Mouse (Mus musculus) frontal cortex, postnatal 25 days (tissue): ENCODE measurements around the gene Kars.

Experiments
- DNase-seq, 2 experiments: peaks; one replicate each; pipeline ENCODE4 v3.0.0; 2022; ENCODE audit warnings: low spot score in 2 of 2

Kars gene

GRCm38 (mm10) chr8:112010997-112011815, at the start of gene Kars, which contains the start of gene Terf2ip:
Kars (minus strand) TSS chr8:112011323.
Terf2ip (plus strand) TSS chr8:112011398.
- peak; percentile 78 to 86 for DNase-seq

DNA sequence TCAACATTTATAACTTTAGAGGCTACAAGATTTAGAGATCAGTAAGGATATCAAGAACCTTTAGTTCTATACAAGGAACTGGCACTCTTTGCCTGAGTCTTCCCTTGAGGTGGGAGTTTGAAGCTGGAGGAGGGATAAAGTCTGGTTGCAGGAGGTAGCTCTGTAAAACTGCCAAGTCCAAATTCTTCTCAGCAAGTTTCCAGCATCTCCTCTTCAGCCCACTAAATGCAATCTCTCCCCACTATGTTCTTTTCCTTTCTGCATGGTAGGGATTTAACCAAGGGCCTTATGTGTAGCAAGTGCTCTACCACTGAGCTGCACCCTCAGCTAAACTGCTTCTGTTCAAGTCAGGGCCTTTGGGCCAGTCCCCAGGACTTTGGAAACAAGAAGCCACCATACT, 43.3 kb upstream of the Kars start:
- no peak for DNase-seq

DNA sequence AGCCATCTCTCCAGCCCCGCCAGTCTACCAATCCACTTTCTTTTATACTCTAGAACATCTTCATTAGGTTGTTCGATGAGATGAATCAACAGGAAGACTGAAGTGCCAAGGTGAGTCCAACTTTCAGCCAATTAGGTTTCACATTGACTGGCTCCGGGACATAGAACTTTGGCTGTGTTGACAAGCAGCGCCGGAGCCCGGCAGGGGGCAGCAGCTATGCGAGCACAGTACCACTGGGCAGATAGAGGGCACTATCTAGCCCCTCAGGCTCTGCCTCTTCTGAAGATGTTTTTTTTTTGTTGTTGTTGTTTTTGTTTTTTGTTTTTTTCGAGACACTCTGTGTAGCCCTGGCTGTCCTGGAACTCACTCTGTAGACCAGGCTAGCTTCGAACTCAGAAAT, 40.4 kb upstream of the Kars start:
- DNase-seq: no peak

GRCm38 (mm10) chr8:112049984-112050383, 38.9 kb upstream of the Kars start:
- DNase-seq: no peak

DNA sequence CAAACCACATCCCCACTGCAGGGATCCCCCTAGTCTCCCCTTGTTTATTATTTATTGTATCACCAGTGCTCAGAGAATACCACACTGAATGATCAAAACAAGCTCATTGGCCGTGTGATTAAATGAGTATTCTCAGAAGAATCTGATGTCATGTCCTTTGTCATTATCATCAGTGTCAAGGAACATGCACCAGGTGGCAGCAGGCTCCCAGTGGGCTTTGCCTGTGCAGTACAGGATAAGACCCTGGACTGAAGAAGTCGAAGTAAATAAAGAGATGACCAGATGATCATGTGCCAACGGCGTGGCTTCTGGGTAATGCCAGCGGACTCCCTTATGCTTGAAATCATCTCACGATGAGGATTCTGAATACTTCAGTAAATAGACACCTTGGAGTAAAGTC, 37.2 kb upstream of the Kars start:
- DNase-seq: no peak

- peak; percentile 86 to 89 for DNase-seq
Observed at GRCm38 (mm10) chr8:112045896-112046295, 34.8 kb upstream of the Kars start.

DNA sequence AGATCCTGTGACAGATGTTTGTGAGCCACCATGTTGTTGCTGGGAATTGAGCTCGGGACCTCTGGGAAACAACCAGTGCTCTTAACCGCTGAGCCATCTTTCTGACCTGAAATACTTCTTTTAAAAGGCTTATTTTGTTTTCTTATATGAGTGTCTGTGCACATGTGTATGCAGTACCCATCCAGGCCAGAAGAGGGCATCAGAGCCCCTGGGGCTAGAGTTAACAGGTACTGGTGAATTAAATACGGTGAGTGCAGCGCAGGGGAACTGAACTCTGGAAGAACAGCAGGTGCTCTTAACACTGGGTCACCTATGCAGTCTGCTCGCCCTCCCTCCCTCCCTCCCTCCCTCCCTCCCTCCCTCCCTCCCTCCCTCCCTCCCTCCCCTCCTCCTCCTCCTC, 34.1 kb upstream of the Kars start:
- no peak for DNase-seq

DNA sequence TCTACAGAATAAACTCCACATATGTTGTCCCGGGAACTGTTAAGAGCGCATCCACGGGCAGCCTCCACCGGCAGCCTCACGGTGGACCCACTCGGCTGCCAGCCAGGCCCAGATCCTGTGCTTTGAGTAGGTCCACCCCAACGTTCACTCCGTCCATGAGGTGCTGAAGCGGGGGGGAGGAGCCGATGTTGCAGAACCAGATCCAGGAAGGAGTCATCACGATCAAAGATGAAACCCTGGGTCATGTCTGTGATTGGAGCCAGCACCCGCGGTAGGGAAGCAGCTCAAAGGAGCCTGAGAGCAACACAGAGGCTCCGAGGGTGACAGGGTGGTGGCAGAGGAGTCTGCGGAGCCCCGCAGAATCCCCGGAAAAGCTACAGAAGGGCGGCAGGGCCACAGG, 26.4 kb upstream of the Kars start:
- no peak for DNase-seq

DNA sequence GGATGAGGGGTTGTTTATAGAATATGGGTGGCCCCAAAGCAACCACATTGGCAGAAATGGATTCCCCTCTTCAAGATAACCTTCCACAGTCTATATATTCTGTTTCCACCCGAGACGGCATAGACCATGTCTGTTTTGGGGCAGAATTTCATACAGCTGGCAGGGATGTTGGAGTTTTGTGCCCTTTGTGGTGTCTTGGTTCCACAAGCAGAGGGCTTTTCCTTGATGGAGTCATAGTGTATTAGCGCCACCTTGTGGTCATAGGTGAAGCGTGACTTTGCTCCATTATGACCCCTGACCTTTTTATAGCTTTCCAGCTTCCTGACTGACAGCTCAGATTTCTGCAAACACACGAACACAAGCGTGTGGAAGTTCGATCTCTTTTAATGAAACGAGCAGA, 23.5 kb upstream of the Kars start:
- no peak for DNase-seq

- no peak for DNase-seq
Observed at GRCm38 (mm10) chr8:112033071-112033470, 21.9 kb upstream of the Kars start.

DNA sequence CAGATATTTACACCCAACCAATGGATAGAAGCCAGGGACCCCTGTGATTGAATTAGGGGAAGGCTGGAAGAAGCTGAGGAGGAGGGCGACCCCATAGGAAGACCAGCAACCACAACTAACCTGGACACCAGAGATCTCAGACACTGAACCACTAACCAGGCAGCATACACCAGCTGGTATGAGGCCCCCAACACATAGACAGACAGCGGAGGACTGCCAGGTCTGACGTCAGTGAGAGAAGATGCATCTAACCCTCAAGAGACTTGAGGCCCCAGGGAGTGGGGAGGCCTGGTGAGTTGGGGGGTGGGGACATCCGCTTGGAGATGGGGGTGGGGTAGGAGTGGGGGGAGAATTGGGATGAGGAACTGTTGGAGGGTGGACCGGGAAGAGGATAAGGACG, 19.5 kb upstream of the Kars start:
- no peak for DNase-seq

DNA sequence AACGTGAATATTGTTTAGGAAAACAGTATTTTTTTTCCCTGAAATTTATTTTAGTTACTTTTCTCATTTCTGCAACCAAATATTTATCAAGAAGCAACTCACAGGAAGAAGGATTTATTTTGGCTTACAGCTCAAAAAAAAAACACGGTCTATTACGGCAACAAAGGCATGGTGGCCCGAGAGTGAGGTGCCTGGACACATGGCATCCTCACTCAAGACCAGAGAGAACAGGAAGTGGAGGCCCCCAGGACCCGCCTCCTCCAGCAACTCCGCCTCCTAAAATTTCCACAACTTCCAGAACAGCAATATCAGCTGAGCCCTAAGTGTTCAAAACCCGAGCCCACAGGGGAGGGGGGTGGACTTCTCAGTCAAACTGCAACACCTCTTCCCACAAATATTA, 18.3 kb upstream of the Kars start:
- no peak for DNase-seq

DNA sequence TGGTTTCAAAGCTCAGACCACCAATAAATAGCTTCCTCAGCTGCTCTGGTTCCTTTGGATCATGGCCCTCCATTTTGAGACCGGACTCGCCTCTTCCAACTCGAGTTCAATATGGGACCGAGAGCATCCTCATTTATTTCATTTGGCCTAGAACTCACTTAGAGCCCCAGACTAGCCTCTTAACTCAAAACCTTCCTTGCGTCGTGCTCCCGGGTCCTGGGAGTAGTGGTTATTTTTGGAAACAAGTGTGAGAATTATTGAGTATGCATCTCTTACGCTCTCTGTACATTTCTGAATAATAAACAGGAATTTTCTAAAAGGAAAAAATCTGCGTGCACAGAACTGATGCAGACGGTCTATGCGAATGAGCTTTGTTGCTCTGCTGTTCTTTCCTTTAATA, 3.8 kb upstream of the Kars start, which contains the start of gene Gm6793:
TSS of gene Gm6793 (minus strand) at position 101 of the 400 bp plus-strand sequence.
- no peak for DNase-seq

GRCm38 (mm10) chr8:112011816-112012242, 706 bp upstream of the Kars start:
- peak; percentile 16 to 21 for DNase-seq

DNA sequence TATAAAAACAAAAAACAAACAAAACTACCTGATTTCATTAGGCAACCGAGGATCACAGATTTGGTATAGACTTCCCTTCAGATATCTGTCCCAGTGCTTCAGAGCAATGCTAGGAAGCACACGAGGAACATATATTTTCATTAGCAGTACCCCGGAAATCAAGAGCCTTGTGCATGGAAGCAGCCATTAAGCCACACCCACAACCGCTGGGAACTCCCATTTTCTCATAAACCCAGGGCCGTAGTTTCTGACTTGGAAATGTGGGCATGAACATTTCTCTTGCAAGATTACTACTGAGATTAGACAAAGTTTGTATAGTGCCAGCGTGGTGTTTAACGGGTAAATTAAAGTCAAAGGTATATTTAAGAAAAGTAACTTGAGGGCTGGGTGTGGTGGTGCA, 1.6 kb downstream of the Kars start:
- no peak for DNase-seq

GRCm38 (mm10) chr8:112007669-112008068, 3.5 kb downstream of the Kars start:
- no peak for DNase-seq

DNA sequence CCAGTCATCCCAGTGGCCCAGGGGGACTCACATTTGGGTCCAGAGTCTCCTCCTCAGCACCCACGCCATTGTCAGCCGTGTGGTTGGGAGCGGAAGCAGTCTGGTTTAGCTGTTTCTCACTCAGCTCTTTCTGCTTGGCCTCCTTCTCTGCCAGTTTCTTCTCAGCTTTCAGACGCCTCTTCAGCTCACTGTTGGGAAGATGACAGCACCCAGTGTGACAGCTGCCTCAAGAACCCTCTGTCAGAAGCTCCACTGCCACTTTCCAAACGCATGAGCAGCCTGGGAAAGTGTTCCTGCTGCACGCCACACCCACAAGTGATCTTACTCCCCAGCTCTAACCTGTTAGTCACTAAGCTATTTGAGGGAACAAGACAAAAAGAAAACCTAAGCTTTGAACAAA, 5.5 kb downstream of the Kars start:
- no peak for DNase-seq

DNA sequence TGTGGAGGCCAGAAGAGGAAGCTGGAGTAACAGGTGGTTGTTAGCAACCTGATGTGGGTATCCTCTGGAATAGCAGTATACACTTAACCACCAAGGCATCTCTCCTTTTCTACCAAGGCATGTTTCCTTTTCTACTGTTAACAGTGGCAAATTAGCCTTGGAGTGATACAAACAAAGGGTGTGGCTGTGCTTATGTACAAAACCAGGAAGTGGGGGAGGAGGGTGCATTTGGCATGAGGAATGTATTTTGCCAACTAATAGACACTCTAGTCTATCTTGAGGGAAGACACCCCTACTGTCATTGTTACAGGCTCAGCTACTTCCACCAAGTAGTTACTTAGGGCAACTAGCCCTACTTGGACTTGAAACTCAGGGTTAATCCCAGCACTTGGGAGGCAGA, 6.4 kb downstream of the Kars start:
- no peak for DNase-seq

- no peak for DNase-seq
Observed at GRCm38 (mm10) chr8:111992703-111993039, 18.5 kb downstream of the Kars start.

GRCm38 (mm10) chr8:111992013-111992702, 19.0 kb downstream of the Kars start, which contains the start of gene Adat1:
Adat1 (minus strand) TSS chr8:111992302.
- DNase-seq: peak; percentile 59 to 78

- DNase-seq: no peak
Observed at GRCm38 (mm10) chr8:111991278-111991677, 19.8 kb downstream of the Kars start.

DNA sequence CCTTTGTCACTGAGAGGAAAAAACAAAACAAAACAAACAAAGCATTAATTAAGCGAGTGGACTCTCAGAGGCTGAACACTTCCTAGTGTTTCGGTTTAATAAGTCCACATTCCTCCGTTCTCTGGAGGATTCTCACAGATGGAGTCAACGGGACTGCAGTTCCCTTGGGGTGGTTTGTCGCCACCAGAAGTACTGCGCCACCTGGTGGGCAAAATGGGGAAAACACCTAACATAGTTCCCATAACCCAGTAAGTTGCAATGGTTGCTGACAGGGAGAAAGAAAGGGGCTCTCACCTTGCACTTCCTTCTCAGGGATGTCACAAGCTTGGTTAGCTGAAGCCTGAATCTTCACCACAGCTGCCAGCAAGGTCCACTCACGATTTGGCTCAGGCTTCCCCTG, 21.2 kb downstream of the Kars start:
- peak; percentile 66 to 67 for DNase-seq

DNA sequence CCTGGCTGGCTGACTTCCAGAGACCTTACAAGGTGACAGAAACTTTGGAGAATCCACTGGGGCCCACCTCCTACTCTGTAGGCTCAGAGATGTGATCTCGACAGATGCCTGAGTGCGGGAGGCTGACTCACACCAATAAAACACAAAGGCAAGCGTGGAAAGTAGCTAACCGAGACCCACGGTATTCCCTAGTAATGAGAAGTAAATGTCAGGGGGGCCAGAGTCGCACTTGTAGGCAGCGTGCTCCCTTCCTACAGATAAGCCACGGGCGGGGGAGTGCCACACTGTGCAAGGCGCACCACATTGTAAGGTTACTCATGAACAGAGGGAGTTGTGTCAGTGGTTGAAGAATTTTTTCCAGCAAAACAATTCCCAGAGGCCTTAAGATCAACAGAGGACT, 26.6 kb downstream of the Kars start:
- DNase-seq: no peak
